Mouse (Mus musculus): ENCODE measurements around the gene Serpinh1. TPM values are rescaled to one million over a fixed set of nuclear protein-coding genes. Genes with fewer than 3 reads are reported as not detected.

The Serpinh1 gene
- total RNA-seq, 2 experiments from 2014 or later: 25.7 to 34.6 TPM

GRCm38 (mm10) chr7:99323321-99323700 is 29.7 kb downstream of the Serpinh1 start:
- no peak for DNase-seq

- DNase-seq: no peak
These were observed 30.2 kb downstream of the Serpinh1 start for GRCm38 (mm10) chr7:99322691-99323320.

- no peak for DNase-seq
These were observed 32.5 kb downstream of the Serpinh1 start for GRCm38 (mm10) chr7:99320524-99320923.

- DNase-seq: no peak
These were observed 35.6 kb downstream of the Serpinh1 start for GRCm38 (mm10) chr7:99317475-99317874.

- no peak for DNase-seq
These were observed 36.8 kb downstream of the Serpinh1 start for GRCm38 (mm10) chr7:99316207-99316606.

GRCm38 (mm10) chr7:99314565-99314964 is 38.5 kb downstream of the Serpinh1 start:
- no peak for DNase-seq

GRCm38 (mm10) chr7:99313253-99313652 is 39.8 kb downstream of the Serpinh1 start:
- no peak for DNase-seq

- DNase-seq: no peak
These were observed 40.3 kb downstream of the Serpinh1 start for GRCm38 (mm10) chr7:99312671-99313143.

- DNase-seq: no peak
These were observed 41.0 kb downstream of the Serpinh1 start for GRCm38 (mm10) chr7:99312058-99312457.

GRCm38 (mm10) chr7:99311433-99311832 is 41.6 kb downstream of the Serpinh1 start:
- DNase-seq: no peak

- DNase-seq: no peak
These were observed 46.4 kb downstream of the Serpinh1 start for GRCm38 (mm10) chr7:99306640-99307039.

GRCm38 (mm10) chr7:99305688-99306087 is 47.4 kb downstream of the Serpinh1 start:
- DNase-seq: no peak

- DNase-seq: peak; percentile 41 to 50
These were observed 48.1 kb downstream of the Serpinh1 start for GRCm38 (mm10) chr7:99304949-99305372.

- DNase-seq: no peak
These were observed 49.0 kb downstream of the Serpinh1 start for GRCm38 (mm10) chr7:99304029-99304428.

GRCm38 (mm10) chr7:99300650-99301175 is 52.3 kb downstream of the Serpinh1 start:
- no peak for DNase-seq

Other genes with a start within 250 kb of the Serpinh1 start
- 10 to 100 TPM; 49.0 to 50.7 TPM for gene Uvrag, start 212.1 kb downstream of the Serpinh1 start, total RNA-seq (2021)
- 100 to 1,000 TPM in 1 of 2 experiments, 10 to 100 TPM in 1; 94.3 to 106 TPM for gene Dgat2, start 170.5 kb downstream of the Serpinh1 start, total RNA-seq (2021)
- gene Mogat2, start 114.6 kb downstream of the Serpinh1 start, total RNA-seq (2021): not detected
- gene Map6, start 85.8 kb downstream of the Serpinh1 start, total RNA-seq (2021): 100 to 1,000 TPM; 102 to 105 TPM
- 10 to 100 TPM; 19.1 to 19.9 TPM for gene Gdpd5, start 28.2 kb upstream of the Serpinh1 start, total RNA-seq (2021)
- gene Klhl35, start 112.8 kb upstream of the Serpinh1 start, total RNA-seq (2021): 1 to 10 TPM; 1.9 to 3.9 TPM
- gene Rps3, start 130.5 kb upstream of the Serpinh1 start, total RNA-seq (2021): 100 to 1,000 TPM; 250 to 259 TPM
- 100 to 1,000 TPM; 131 to 145 TPM for gene Arrb1, start 182.2 kb upstream of the Serpinh1 start, total RNA-seq (2021)